Mouse (Mus musculus): Measurements from ENCODE around the gene Grm4. TPM values are rescaled to one million over a fixed set of nuclear protein-coding genes. Genes with fewer than 3 reads are reported as not detected.

Gene Grm4
- polyA plus RNA-seq (2014; fragmentation: Nextera tagmentation; extraction: Ambion mirVana), result 7.4 and 9.1 TPM in 2 replicates

- no peak for ATAC-seq (ENCODE audit: low read depth)
- H3K4me3 ChIP-seq (ENCODE audit: low read depth, low read length), result no peak within 1 kb of the TSS
- peaks cover 4% of the 10 kb centered on the region; the same call in 1 of the 2 replicates for H3K4me1 ChIP-seq (ENCODE audit: control insufficient read depth, insufficient read depth, low read length)
- H3K27ac ChIP-seq (ENCODE audit: low read depth, low read length), result no peak within 1 kb of the TSS
- no peaks in the 10 kb centered on the region for H3K36me3 ChIP-seq (ENCODE audit: control insufficient read depth, insufficient read depth, low read length)
- H3K9ac ChIP-seq (replicated peaks; ENCODE audit: low read depth, low read length), result 0 out of 2 replicates have a peak within 1 kb of the TSS, but pooled peaks have one; percentile 21
- peaks cover 3% of the 10 kb centered on the region; the same call in 1 of the 2 replicates for H3K27me3 ChIP-seq (ENCODE audit: control insufficient read depth, insufficient read depth, low read length)
- WGBS, result 78% methylated on average over 5 of the region's 5 CpGs
- peak within 1 kb of the TSS; percentile 30; the same call in 1 of the 2 replicates for H3K4me2 ChIP-seq (ENCODE audit: low read depth, low read length)
- no peaks in the 10 kb centered on the region for H3K9me3 ChIP-seq (ENCODE audit: control insufficient read depth, low read length)
These were observed at the start of gene Grm4 for GRCm38 (mm10) chr17:27521303-27521702. TSS of gene Grm4 (minus strand) at chr17:27521403.

DNA sequence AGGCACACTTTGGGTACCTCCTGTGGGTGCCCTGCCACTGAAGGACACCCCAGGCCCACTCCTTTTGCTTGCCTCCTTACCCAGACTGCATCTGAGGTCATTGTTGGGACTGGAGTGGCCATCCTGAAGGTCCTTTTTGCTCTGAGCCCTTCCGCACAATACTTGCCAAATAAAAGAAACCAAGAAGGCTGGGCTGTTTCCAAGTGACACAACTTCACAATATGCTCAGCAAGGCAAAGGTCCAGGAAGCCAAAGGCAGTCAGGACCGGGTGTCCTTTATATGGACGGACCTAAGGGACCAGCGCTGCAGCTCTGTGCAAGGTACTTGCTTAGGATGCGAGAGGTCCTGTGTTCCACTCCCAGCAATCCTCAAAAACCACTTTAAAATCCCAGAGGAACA, 47.0 kb upstream of the Grm4 start:
- Histone ChIP-seq H3K9ac (replicated peaks; ENCODE audit: low read depth, low read length) (no peak overlapping the region), H3K27me3 (ENCODE audit: control insufficient read depth, insufficient read depth, low read length) (no peaks in the 10 kb centered on the region), H3K27ac (ENCODE audit: low read depth, low read length) (no peak overlapping the region), H3K4me1 (ENCODE audit: control insufficient read depth, insufficient read depth, low read length) (peaks cover 14% of the 10 kb centered on the region), H3K4me3 (ENCODE audit: low read depth, low read length) (no peak overlapping the region), H3K4me2 (ENCODE audit: low read depth, low read length) (no peak overlapping the region), H3K36me3 (ENCODE audit: control insufficient read depth, insufficient read depth, low read length) (no peaks in the 10 kb centered on the region), H3K9me3 (ENCODE audit: control insufficient read depth, low read length) (no peaks in the 10 kb centered on the region)
- ATAC-seq (ENCODE audit: low read depth), result no peak
- 88% methylated on average over 5 of the region's 5 CpGs for WGBS

DNA sequence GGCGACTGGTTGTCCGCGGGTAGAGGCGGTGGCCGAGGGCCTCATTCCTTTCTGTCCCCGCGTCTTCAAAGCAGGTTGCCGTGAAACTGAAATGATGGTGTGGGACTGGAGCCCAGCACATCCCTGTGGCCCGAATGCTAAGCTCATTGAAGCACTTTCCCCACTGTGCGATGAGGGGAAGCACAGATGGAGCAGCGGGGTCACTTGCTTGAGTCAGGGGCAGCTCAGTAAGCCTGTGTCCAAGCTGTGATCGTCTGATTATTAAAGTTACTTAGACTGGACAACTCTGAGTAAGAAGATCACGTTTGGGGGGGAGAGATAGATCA, 44.7 kb upstream of the Grm4 start:
- ATAC-seq (ENCODE audit: low read depth), result peak; percentile 47
- Histone ChIP-seq H3K4me1 (ENCODE audit: control insufficient read depth, insufficient read depth, low read length) (peaks cover 14% of the 10 kb centered on the region), H3K9me3 (ENCODE audit: control insufficient read depth, low read length) (no peaks in the 10 kb centered on the region), H3K27ac (ENCODE audit: low read depth, low read length) (peak overlapping the region; percentile 59; the same call in 1 of the 2 replicates), H3K27me3 (ENCODE audit: control insufficient read depth, insufficient read depth, low read length) (no peaks in the 10 kb centered on the region), H3K4me3 (ENCODE audit: low read depth, low read length) (peak overlapping the region; percentile 55), H3K9ac (replicated peaks; ENCODE audit: low read depth, low read length) (peak overlapping the region; percentile 43), H3K4me2 (ENCODE audit: low read depth, low read length) (peak overlapping the region; percentile 80), H3K36me3 (ENCODE audit: control insufficient read depth, insufficient read depth, low read length) (no peaks in the 10 kb centered on the region)
- WGBS, result under 1% methylated on average over 13 of the region's 13 CpGs

DNA sequence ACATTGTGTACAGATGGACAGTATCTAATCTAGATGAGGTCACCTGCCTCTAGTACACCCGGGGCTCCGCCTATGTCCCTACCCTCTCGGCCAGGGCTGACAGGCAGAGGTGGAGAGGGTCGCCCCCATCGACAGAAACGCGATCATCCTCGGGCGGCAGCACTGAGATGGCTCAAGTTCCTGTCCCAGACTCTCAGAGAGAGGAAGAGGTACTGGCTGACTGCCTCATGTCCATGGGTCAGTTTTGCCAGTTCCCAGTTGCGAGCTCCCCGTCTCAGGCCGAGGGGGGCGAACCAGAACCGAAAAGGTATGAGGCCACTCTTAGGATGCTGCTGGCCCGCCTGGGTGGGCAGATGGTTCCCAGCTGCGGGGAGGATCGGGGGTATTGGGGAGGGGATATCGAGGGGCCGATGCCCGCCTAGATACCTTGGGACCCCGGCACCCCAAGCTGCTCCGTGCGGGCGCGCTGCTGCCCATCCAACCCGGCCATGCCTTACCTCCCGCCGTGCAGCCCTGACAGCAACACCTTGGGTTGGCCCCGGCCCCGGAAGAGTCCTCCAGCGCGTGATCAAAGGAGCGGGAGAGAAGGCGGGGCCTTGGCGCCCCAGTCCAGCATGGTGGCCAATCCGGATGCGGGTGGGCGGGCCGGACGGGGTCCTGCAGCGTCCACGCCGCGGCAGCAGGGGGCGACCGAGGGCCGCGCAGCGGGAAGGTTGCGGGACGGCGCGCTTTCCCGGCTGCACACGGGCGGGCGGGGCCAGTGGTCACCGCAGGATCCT, 44.1 kb upstream of the Grm4 start, which contains the start of gene AI413582:
Gene AI413582 (minus strand): TSS at position 594 of the 779 bp plus-strand sequence.
- Histone ChIP-seq H3K4me2 (ENCODE audit: low read depth, low read length) (peak within 1 kb of the TSS; percentile 80), H3K9ac (replicated peaks; ENCODE audit: low read depth, low read length) (peak within 1 kb of the TSS; percentile 62), H3K4me3 (ENCODE audit: low read depth, low read length) (peak within 1 kb of the TSS; percentile 55), H3K4me1 (ENCODE audit: control insufficient read depth, insufficient read depth, low read length) (peaks cover 14% of the 10 kb centered on the region), H3K36me3 (ENCODE audit: control insufficient read depth, insufficient read depth, low read length) (no peaks in the 10 kb centered on the region), H3K27ac (ENCODE audit: low read depth, low read length) (peak within 1 kb of the TSS; percentile 60; the same call in 1 of the 2 replicates), H3K27me3 (ENCODE audit: control insufficient read depth, insufficient read depth, low read length) (no peaks in the 10 kb centered on the region), H3K9me3 (ENCODE audit: control insufficient read depth, low read length) (no peaks in the 10 kb centered on the region)
- WGBS, result under 1% methylated on average over 55 of the region's 58 CpGs
- ATAC-seq (ENCODE audit: low read depth), result peak; percentile 96

DNA sequence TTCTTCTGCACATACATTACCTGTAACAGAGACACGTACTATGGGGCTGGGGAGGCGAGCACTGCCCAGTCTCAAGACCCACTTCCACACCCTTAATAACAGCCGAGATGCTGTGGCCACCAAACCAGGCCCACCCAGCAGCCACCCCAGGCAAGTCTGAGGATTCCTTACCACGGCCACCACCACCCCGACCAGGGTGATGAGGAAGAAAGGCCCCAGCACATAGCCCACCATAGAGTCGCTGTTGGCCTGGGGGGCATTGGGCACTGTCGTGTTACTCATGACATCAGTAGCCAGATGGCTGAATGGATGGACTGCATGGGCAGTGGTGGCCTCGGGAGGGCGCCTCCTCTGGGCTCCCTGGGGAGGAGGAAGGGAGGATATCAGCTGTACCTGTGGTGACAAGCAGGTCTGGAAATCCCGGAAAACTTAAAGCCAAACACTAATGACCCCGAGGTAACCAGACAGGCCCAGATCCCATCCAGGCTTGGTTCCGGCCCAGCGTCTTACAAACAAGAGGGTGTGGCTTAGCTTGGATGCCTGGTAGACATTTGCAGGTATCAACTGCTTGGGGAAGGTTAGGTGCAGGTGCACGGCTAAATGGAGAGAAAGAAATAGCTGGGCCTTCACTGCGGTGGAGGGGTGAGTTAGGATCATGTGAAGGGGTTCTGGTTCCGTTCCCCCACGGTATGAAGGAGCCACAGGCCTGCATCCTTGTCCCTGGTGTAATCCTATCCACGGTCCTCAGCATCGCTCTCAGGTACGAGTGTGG, 43.4 kb upstream of the Grm4 start:
- peak overlapping the region; percentile 55 for H3K4me3 ChIP-seq (ENCODE audit: low read depth, low read length)
- H3K9ac ChIP-seq (replicated peaks; ENCODE audit: low read depth, low read length), result peak overlapping the region; percentile 62
- peaks cover 14% of the 10 kb centered on the region for H3K4me1 ChIP-seq (ENCODE audit: control insufficient read depth, insufficient read depth, low read length)
- ATAC-seq (ENCODE audit: low read depth), result no peak
- 11% methylated on average over 20 of the region's 20 CpGs for WGBS
- H3K36me3 ChIP-seq (ENCODE audit: control insufficient read depth, insufficient read depth, low read length), result no peaks in the 10 kb centered on the region
- H3K27me3 ChIP-seq (ENCODE audit: control insufficient read depth, insufficient read depth, low read length), result no peaks in the 10 kb centered on the region
- peak overlapping the region; percentile 60; the same call in 1 of the 2 replicates for H3K27ac ChIP-seq (ENCODE audit: low read depth, low read length)
- peak overlapping the region; percentile 80 for H3K4me2 ChIP-seq (ENCODE audit: low read depth, low read length)
- H3K9me3 ChIP-seq (ENCODE audit: control insufficient read depth, low read length), result no peaks in the 10 kb centered on the region

DNA sequence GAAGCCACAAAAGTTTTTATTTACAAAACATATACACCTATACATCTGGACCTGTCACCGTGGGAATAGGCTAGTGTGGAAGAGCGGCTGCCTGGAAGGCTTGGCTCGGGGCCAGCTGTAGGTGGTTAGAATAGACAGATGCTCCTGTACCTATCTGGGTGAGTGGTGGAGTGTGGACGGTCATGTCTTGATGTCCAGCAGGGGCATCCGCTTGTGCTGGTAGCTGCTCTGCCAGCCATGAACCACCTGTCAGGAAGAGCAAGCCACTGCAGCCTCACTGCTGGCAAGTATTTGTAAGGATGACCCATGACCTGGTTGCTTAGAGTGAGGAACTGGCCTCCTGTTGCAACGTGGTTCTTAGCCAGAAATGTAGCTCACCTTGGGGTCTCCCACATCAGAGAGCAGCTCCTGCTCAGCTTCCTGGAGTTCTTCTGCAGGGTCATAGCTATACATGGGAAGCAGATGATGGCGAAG, 42.6 kb upstream of the Grm4 start:
- Histone ChIP-seq H3K4me1 (ENCODE audit: control insufficient read depth, insufficient read depth, low read length) (peaks cover 18% of the 10 kb centered on the region), H3K9ac (replicated peaks; ENCODE audit: low read depth, low read length) (no peak overlapping the region; the same call in 1 of the 2 replicates), H3K27me3 (ENCODE audit: control insufficient read depth, insufficient read depth, low read length) (no peaks in the 10 kb centered on the region), H3K36me3 (ENCODE audit: control insufficient read depth, insufficient read depth, low read length) (no peaks in the 10 kb centered on the region), H3K4me2 (ENCODE audit: low read depth, low read length) (peak overlapping the region; percentile 80; the same call in 1 of the 2 replicates), H3K9me3 (ENCODE audit: control insufficient read depth, low read length) (no peaks in the 10 kb centered on the region), H3K27ac (ENCODE audit: low read depth, low read length) (no peak overlapping the region), H3K4me3 (ENCODE audit: low read depth, low read length) (no peak overlapping the region)
- ATAC-seq (ENCODE audit: low read depth), result no peak
- 41% methylated on average over 7 of the region's 7 CpGs for WGBS

- 59% methylated on average over 9 of the region's 11 CpGs for WGBS
- H3K27ac ChIP-seq (ENCODE audit: low read depth, low read length), result no peak overlapping the region
- H3K4me1 ChIP-seq (ENCODE audit: control insufficient read depth, insufficient read depth, low read length), result peaks cover 32% of the 10 kb centered on the region
- no peak for ATAC-seq (ENCODE audit: low read depth)
- no peak overlapping the region for H3K9ac ChIP-seq (replicated peaks; ENCODE audit: low read depth, low read length)
- H3K36me3 ChIP-seq (ENCODE audit: control insufficient read depth, insufficient read depth, low read length), result no peaks in the 10 kb centered on the region
- H3K4me3 ChIP-seq (ENCODE audit: low read depth, low read length), result no peak overlapping the region
- H3K27me3 ChIP-seq (ENCODE audit: control insufficient read depth, insufficient read depth, low read length), result no peaks in the 10 kb centered on the region; the same call in 1 of the 2 replicates
- H3K4me2 ChIP-seq (ENCODE audit: low read depth, low read length), result no peak overlapping the region
- no peaks in the 10 kb centered on the region for H3K9me3 ChIP-seq (ENCODE audit: control insufficient read depth, low read length)
These were observed 40.8 kb upstream of the Grm4 start for GRCm38 (mm10) chr17:27561809-27562526.

DNA sequence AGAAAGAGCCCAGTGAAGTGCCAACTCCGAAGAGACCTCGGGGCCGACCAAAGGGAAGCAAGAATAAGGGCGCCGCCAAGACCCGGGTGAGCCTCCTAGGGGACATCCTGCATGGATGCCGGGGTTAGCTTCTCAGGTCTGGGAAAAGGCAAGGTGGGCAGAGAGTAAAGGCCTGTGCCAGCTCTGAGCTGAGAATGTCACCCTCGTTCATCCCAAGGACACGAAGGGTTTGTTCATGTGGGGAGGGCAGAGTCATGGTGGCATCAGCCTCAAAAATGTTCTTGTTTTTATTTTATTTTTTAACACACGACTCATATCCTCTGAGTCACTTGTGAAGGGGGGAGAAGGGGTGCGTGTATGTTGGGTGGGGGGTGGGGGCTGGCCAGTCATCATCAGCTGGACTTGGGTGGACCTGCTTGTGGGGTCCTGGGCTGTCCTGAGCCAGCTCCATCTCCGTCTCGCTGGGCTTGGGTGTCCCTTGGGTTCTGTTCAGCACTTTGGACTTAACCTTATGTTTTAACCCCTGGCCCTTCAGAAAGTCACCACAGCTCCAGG, 39.8 kb upstream of the Grm4 start:
- Histone ChIP-seq H3K9me3 (ENCODE audit: control insufficient read depth, low read length) (no peaks in the 10 kb centered on the region), H3K4me3 (ENCODE audit: low read depth, low read length) (no peak overlapping the region), H3K36me3 (ENCODE audit: control insufficient read depth, insufficient read depth, low read length) (no peaks in the 10 kb centered on the region), H3K9ac (replicated peaks; ENCODE audit: low read depth, low read length) (no peak overlapping the region), H3K27ac (ENCODE audit: low read depth, low read length) (no peak overlapping the region), H3K4me2 (ENCODE audit: low read depth, low read length) (no peak overlapping the region), H3K4me1 (ENCODE audit: control insufficient read depth, insufficient read depth, low read length) (peaks cover 27% of the 10 kb centered on the region), H3K27me3 (ENCODE audit: control insufficient read depth, insufficient read depth, low read length) (peaks cover 3% of the 10 kb centered on the region; the same call in 1 of the 2 replicates)
- 88% methylated on average over 13 of the region's 13 CpGs for WGBS
- no peak for ATAC-seq (ENCODE audit: low read depth)
